Mouse (Mus musculus): ENCODE measurements around the gene Gm3448. TPM values are rescaled to one million over a fixed set of nuclear protein-coding genes. Genes with fewer than 3 reads are reported as not detected.
A peak's percentile ranks its signal among the peaks of the same experiment; 100 is the strongest.
"Not testable (repeated sequence)": the region's sequence is repeated elsewhere in the genome, so short reads cannot be mapped to it uniquely, and the experiment has no call there.

Gm3448 gene
- total RNA-seq, 4 experiments from 2014 or later = 4.1 to 8.1 (median 5.4) TPM

GRCm38 (mm10) chr17:15025513-15025912, 15.8 kb downstream of the Gm3448 start:
- DNase-seq = not testable (repeated sequence)

- DNase-seq = not testable (repeated sequence)
Measured at GRCm38 (mm10) chr17:15024502-15025193, 16.7 kb downstream of the Gm3448 start.

- DNase-seq = not testable (repeated sequence)
Measured at GRCm38 (mm10) chr17:15023878-15024492, 17.4 kb downstream of the Gm3448 start.

DNA sequence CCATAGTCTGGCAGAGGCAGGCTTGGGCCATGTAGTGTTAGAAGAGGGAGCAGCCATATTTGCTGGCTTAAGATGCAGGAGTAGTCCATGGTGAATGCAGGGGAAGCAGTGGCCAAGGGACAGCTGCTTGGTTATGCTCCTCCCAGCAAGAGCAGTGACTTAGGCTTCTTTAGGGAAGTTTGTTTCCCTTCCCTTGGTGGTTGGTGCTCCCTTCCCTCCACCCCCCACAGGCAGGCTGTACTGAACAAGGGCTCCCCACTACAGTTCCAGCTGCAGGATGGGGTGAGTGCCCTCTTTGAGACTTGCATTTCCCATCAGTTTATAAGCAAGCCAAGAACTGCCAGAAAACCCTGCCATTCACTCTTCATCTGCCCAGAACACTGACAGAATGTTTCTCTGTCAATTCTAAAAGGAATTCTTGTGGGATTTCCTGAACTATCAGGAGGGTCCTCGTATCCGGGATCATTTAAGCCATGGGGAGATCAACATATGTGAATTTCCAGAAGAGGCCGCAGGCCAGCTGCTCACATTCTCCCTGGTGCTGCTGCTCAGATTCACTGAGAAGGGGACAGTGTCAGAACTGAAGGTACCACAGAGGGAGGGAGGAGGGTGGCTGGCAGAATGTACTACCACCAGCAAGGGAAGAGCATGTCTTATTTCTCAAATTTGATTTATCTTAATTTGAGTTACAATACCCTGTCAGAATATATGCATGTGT, 19.7 kb downstream of the Gm3448 start:
- DNase-seq = peak; percentile 11

- not testable (repeated sequence) for DNase-seq
Measured at GRCm38 (mm10) chr17:15009706-15010413, 31.5 kb downstream of the Gm3448 start, which contains the start of gene Gm3435. Gene Gm3435, plus strand, starts transcription at chr17:15010176.

GRCm38 (mm10) chr17:15009088-15009487, 32.2 kb downstream of the Gm3448 start:
- not testable (repeated sequence) for DNase-seq

DNA sequence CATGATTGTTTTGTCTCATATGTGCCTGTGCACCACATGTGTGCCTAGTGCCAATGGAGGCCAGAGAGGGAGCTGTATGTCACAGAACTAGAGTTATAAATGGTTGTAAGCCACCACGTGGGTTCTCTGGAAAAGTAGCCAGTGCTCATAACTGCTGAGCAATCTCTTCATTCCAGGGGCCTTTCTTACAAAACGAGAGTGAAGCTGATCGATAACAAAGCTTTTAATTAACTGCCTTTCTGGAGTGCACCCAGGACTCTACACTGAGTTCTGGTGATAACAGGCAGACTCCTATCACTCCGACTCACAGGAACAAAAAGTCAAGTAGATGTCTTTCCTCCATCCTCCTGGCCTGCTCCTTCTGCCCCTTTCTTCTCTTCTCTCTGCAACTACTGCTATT, 41.3 kb downstream of the Gm3448 start:
- DNase-seq = not testable (repeated sequence)

DNA sequence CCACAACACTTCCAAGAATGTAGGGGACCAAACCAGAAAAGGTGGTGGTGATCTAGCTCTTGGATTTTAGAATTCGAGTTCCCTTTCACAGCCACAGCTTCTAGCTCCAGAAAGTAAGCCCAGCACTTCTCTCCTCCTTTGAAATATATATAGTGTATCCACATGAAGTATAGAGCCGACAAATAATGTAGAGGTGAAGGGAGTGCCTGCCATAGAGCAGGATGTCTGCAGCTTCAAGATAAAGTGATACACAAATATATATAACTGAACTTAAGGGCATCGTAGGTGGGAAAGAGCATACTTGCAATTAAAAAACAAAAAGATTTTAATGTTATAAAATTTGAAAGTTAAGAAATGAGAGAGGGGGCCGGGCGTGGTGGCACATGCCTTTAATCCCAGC, 47.2 kb downstream of the Gm3448 start:
- not testable (repeated sequence) for DNase-seq

- DNase-seq = not testable (repeated sequence)
Measured at GRCm38 (mm10) chr17:14993139-14993832, 48.1 kb downstream of the Gm3448 start.

- DNase-seq = not testable (repeated sequence)
Measured at GRCm38 (mm10) chr17:14992522-14993138, 48.7 kb downstream of the Gm3448 start.

- not testable (repeated sequence) for DNase-seq
Measured at GRCm38 (mm10) chr17:14990116-14990702, 51.1 kb downstream of the Gm3448 start.

DNA sequence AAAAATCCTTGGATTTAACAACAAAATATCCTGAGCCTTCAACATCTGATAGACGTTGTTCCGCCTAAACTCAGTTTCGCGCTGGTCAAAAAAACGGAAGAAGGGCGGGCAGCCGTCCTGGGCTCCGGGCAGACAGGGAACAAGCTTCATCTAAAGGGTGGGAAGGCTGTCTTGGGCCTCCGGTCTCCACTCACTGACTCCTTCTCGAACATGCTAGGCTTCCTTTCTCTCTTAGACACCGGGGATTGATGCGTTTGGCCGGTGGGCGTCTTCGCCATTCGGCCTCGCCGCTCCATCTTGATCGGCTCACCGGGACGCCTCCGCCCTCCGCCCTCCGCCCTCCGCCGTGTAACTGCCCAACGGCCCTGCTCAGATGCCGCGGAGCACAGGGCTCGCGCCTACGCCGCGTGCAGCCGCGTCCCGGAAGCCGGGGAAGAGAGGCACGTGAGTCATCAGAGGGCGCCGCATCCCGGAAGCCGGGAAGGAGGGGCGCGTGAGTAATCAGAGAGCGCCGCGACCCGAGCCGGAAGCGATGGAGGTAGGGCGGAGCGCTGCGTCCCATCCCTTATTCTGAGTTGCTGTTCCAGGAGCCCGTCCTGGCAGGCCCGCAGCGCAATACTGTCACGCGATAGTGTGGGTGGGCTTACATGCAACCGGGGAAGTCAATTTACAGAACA, 62.8 kb downstream of the Gm3448 start, which contains the start of the genes 9030025P20Rik and Gm3417:
Gene 9030025P20Rik (plus strand): TSS at position 107 of the 677 bp plus-strand sequence.
Gene Gm3417 (minus strand): TSS at position 429 of the 677 bp plus-strand sequence.
- not testable (repeated sequence) for DNase-seq

- DNase-seq = not testable (repeated sequence)
Measured at GRCm38 (mm10) chr17:14977718-14978361, 63.5 kb downstream of the Gm3448 start.

GRCm38 (mm10) chr17:14968373-14968913, 72.9 kb downstream of the Gm3448 start:
- DNase-seq = not testable (repeated sequence)

- not testable (repeated sequence) for DNase-seq
Measured at GRCm38 (mm10) chr17:14961557-14962154, 79.7 kb downstream of the Gm3448 start.

DNA sequence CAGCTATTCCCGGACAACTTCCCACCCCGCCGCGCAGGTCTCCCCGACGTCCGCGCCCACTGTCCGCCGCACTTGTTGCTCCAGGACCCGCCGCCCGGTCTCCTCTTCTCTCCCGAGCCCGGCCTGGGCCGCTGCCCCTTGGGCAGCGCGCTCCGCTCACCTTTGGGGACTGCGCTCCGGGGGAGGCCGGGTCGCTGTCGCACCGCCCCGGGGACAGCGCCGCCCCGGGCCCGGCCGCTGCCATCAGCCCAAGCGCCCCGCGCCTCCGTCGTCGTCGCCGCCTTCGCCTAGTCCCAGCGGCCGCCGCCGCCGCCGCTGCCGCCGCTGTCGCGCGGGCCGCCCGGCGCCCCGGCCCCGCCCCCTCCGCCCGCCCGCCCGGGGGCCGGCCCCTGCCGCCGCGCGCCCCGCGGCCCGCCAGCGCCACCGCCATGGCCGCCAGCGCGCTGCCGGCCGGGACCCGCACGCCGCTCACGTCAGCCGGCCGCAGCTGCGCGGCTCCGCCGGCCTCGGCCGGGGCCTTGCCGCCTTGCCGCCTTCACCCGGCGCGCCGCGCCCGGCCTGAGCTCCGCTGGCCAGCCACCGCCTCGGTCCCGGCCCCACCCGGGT, 80.3 kb downstream of the Gm3448 start, which contains the start of gene Phf10:
Gene Phf10 (minus strand): TSS at position 323 of the 606 bp plus-strand sequence.
- not testable (repeated sequence) for DNase-seq

- peak; percentile 36 for DNase-seq
Measured at GRCm38 (mm10) chr17:14960520-14960919, 80.8 kb downstream of the Gm3448 start.

- no peak for DNase-seq
Measured at GRCm38 (mm10) chr17:14959979-14960378, 81.4 kb downstream of the Gm3448 start.
